Mouse (Mus musculus) spleen, embryonic (tissue): ENCODE measurements at regions not wholly inside any gene's neighbourhood (a gene's known extent, or its start where the extent isn't known, plus 50 kb on each side); places are given as distances from the start of the nearest gene placed in this dataset.

Experiments
- CTCF ChIA-PET: fragments of 350-600 bp; sonication (Branson Sonifier 250); formaldehyde crosslinking; loops from one replicate; lab custom pipeline; 2022; lab: Charles Lee

GRCm38 (mm10) chr13:83450820-83451219, 53.0 kb upstream of the Mef2c start:
- CTCF ChIA-PET: no interaction called here

GRCm38 (mm10) chr13:83452987-83453386, 50.8 kb upstream of the Mef2c start:
- CTCF ChIA-PET: no interaction called here
